Mouse (Mus musculus) hindbrain, embryonic 10.5 days (tissue): ENCODE measurements at regions not wholly inside any gene's neighbourhood (a gene's known extent, or its start where the extent isn't known, plus 50 kb on each side); places are given as distances from the start of the nearest gene placed in this dataset.

Source experiments
- DNase-seq: peaks from one replicate; pipeline ENCODE4 v3.0.0-alpha.2; 2017; ENCODE audit warnings: low spot score
- H3K27ac ChIP-seq: fragments of 300-500 bp; sonication (generic); 2 replicates; pipeline ENCODE4 v1.5.1; 2016; ENCODE audit warnings: mild to moderate bottlenecking, moderate library complexity
- H3K27me3 ChIP-seq: fragments of 300-500 bp; sonication (generic); 2 replicates; pipeline ENCODE4 v1.6.1; 2016; ENCODE audit warnings: mild to moderate bottlenecking; ENCODE audit not compliant: poor library complexity, insufficient read depth, severe bottlenecking
- H3K36me3 ChIP-seq: fragments of 300-500 bp; sonication (generic); 2 replicates; pipeline ENCODE4 v1.6.1; 2016; ENCODE audit warnings: mild to moderate bottlenecking, moderate library complexity
- H3K4me1 ChIP-seq: fragments of 300-500 bp; sonication (generic); replicated peaks from 2 replicates; pipeline ENCODE4 v1.6.1; 2016; ENCODE audit warnings: mild to moderate bottlenecking
- H3K4me3 ChIP-seq: fragments of 300-500 bp; sonication (generic); 2 replicates; pipeline ENCODE4 v1.5.1; 2016; ENCODE audit warnings: mild to moderate bottlenecking, moderate library complexity
- H3K9me3 ChIP-seq: fragments of 300-500 bp; sonication (generic); 2 replicates; pipeline ENCODE4 v1.6.1; 2016; ENCODE audit warnings: mild to moderate bottlenecking, moderate library complexity
- WGBS: fragments of 180-500 bp; shearing (Covaris S2); methylation state at CpG from one replicate; pipeline ENCODE4 v1.1.7; 2016; 5-methylcytosine and 5-hydroxymethylcytosine counted together

DNA sequence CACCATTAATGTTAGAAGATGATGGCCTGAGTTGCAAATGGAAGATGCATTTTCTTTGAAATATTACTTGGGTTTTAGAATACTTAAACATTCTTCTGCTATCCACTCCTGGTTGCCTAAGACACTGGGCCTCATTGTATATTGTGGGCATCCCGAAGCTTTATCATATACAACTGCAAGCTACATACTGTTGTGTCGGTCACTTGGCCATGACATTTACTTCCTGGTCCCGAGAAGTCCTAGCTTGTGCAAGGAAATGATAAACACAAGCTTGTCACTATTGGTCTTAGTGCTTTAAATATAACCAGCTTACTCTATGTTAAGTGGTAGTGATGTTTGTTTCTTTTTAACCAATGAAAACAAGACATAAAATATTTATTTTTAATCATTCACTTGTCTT lies 122.4 kb upstream of the Rasa1 start:
- DNase-seq, result no peak
- H3K36me3 ChIP-seq, result no peaks in the 10 kb centered on the region
- no peaks in the 10 kb centered on the region for H3K4me1 ChIP-seq
- H3K4me3 ChIP-seq, result no peak overlapping the region
- no peaks in the 10 kb centered on the region for H3K9me3 ChIP-seq
- no peaks in the 10 kb centered on the region for H3K27me3 ChIP-seq
- WGBS, result 89% methylated on average over 3 of the region's 3 CpGs
- no peak overlapping the region for H3K27ac ChIP-seq

GRCm38 (mm10) chr13:85398834-85399233 lies 109.9 kb upstream of the Rasa1 start:
- no peaks in the 10 kb centered on the region for H3K4me1 ChIP-seq
- no peak overlapping the region for H3K27ac ChIP-seq
- H3K27me3 ChIP-seq, result no peaks in the 10 kb centered on the region
- WGBS, result 81% methylated on average over 5 of the region's 5 CpGs
- no peak for DNase-seq
- no peaks in the 10 kb centered on the region for H3K9me3 ChIP-seq
- H3K4me3 ChIP-seq, result no peak overlapping the region
- no peaks in the 10 kb centered on the region for H3K36me3 ChIP-seq

DNA sequence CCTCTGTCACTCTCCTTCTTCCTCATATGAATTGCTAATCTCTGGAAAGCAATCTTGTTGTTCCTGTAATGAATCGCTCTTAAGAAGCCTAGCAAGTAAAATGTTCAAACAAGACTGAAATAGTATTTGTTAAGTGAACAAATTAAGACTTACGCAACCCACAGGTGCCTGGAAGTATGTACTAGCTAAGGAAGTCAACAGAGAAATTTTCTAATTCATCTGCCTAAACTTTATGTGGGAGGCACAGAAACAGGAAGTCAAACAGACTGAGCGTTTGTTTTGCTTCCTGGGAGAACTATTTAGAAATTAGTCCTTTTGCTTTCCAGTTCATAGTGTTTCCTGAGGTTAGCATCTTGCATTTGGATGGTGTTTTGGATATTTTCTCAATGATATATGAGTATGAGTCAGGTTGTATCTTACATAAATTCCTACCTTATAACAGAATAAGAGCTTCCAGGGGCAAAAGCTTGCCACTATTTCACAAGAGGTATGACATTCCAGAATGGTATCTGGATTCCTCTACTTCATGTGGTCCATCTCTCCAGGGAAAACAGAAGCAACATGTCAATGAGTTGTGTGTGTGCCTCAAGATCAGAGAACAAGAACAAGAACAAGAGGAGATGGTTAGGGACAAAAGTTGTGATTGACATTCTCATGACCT lies 87.5 kb upstream of the Rasa1 start:
- H3K4me3 ChIP-seq, result no peak overlapping the region
- 90% methylated on average over 3 of the region's 3 CpGs for WGBS
- no peaks in the 10 kb centered on the region for H3K4me1 ChIP-seq
- H3K9me3 ChIP-seq, result no peaks in the 10 kb centered on the region
- H3K27ac ChIP-seq, result no peak overlapping the region
- no peaks in the 10 kb centered on the region for H3K36me3 ChIP-seq
- no peaks in the 10 kb centered on the region for H3K27me3 ChIP-seq
- DNase-seq, result no peak

GRCm38 (mm10) chr13:85359621-85360020 lies 70.7 kb upstream of the Rasa1 start:
- no peaks in the 10 kb centered on the region for H3K4me1 ChIP-seq
- 82% methylated on average over 2 of the region's 2 CpGs for WGBS
- no peaks in the 10 kb centered on the region for H3K36me3 ChIP-seq
- H3K27ac ChIP-seq, result no peak overlapping the region
- H3K27me3 ChIP-seq, result no peaks in the 10 kb centered on the region
- no peaks in the 10 kb centered on the region for H3K9me3 ChIP-seq
- no peak for DNase-seq
- H3K4me3 ChIP-seq, result no peak overlapping the region

- H3K4me1 ChIP-seq, result no peaks in the 10 kb centered on the region
- no peak for DNase-seq
- 90% methylated on average over 6 of the region's 6 CpGs for WGBS
- no peaks in the 10 kb centered on the region for H3K9me3 ChIP-seq
- no peaks in the 10 kb centered on the region for H3K27me3 ChIP-seq
- no peak overlapping the region for H3K27ac ChIP-seq
- H3K36me3 ChIP-seq, result no peaks in the 10 kb centered on the region
- H3K4me3 ChIP-seq, result no peak overlapping the region
Observed at GRCm38 (mm10) chr13:85359143-85359542, 70.2 kb upstream of the Rasa1 start.

DNA sequence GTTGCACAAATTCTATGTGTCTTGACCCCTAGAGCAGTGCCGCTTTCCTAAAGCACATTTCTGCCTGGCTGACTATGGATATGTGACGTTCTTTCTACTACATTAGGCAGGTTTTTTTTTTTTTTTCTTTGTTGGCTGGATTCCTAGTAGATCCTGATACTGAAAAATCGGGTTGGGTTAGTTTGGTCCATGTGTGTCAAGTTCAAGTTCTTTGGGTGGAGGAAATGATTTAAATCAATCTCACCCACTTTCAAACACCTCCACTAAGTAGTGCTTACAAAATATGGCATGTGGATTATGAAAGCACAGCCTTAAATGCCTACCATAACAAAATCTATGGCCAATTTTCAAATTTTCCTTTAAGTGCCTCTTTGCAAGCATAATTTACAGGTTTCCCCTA lies 63.1 kb upstream of the Rasa1 start:
- no peak overlapping the region for H3K4me3 ChIP-seq
- WGBS, result 72% methylated on average over 3 of the region's 3 CpGs
- no peaks in the 10 kb centered on the region for H3K27me3 ChIP-seq
- no peaks in the 10 kb centered on the region for H3K9me3 ChIP-seq
- no peaks in the 10 kb centered on the region for H3K36me3 ChIP-seq
- no peak overlapping the region for H3K27ac ChIP-seq
- no peaks in the 10 kb centered on the region for H3K4me1 ChIP-seq
- DNase-seq, result no peak
